ENCODE assay signal across 8 mouse cellular contexts in genomic region chr8:114591296-114592280, GRCm38 (mm10).
DNase-seq lines count a peak whose midpoint lies in the region; ATAC-seq and TF ChIP-seq lines count a peak whose summit lies in the region.

No protein-coding gene starts in this region.

- no peak for ATAC-seq in liver, embryonic 11.5 days (replicated peaks; ENCODE audit: low FRiP score)

- H3K4me2 ChIP-seq in liver, embryonic 11.5 days, result no peak overlapping the region

- DNase-seq in liver, adult 2 months (ENCODE audit: extremely low read depth, low read depth, low spot score), result peak; percentile 85
- no peak for DNase-seq in liver, embryonic 11.5 days (ENCODE audit: low spot score)
- DNase-seq in embryo, embryonic 9.5 days (ENCODE audit: extremely low spot score), result peak; percentile 25
- peak; percentile 51 for DNase-seq in gastrocnemius, postnatal 25 days
- DNase-seq in layer of hippocampus, adult 9-10 months (ENCODE audit: low spot score), result peak; percentile 68
- peak; percentile 60 for DNase-seq in lung, postnatal 10 days
- peak; percentile 58 to 61 for DNase-seq in right cerebral cortex, adult 2 months (ENCODE audit: low spot score in 2 of 2)
- no peak for DNase-seq in natural killer cell, adult 2 months (ENCODE audit: low spot score in 2 of 2)

- no peaks in the 10 kb centered on the region for H3K36me3 ChIP-seq in liver, adult 2 months (ENCODE audit: control insufficient read depth, insufficient read depth, low read length)
- H3K36me3 ChIP-seq in liver, embryonic 11.5 days (ENCODE audit: control insufficient read depth, insufficient read depth, low read length), result no peaks in the 10 kb centered on the region

- H3K4me1 ChIP-seq in liver, adult 2 months (ENCODE audit: control insufficient read depth, insufficient read depth, low read length), result peaks cover 15% of the 10 kb centered on the region
- no peaks in the 10 kb centered on the region for H3K4me1 ChIP-seq in liver, embryonic 11.5 days (replicated peaks; ENCODE audit: control insufficient read depth, insufficient read depth, low read length)

- TF ChIP-seq CTCF in liver, adult 2 months (IDR thresholded peaks at IDR 0.05; ENCODE audit: low read depth, low read length), result no peak

- H3K27me3 ChIP-seq in liver, adult 2 months (ENCODE audit: control insufficient read depth, insufficient read depth, low read length), result no peaks in the 10 kb centered on the region
- no peaks in the 10 kb centered on the region for H3K27me3 ChIP-seq in liver, embryonic 11.5 days (replicated peaks; ENCODE audit: control insufficient read depth, insufficient read depth, low read length)

- 18% methylated on average over 26 of the region's 26 CpGs for WGBS in liver, adult 2 months
- WGBS in liver, embryonic 11.5 days, result 67% methylated on average over 26 of the region's 26 CpGs

- H3K9ac ChIP-seq in liver, adult 2 months (ENCODE audit: low read depth, low read length), result 0 out of 2 replicates have a peak overlapping the region, but pooled peaks have one; percentile 9
- H3K9ac ChIP-seq in liver, embryonic 11.5 days (ENCODE audit: low read depth, low read length), result no peak overlapping the region

- H3K4me3 ChIP-seq in liver, adult 2 months (ENCODE audit: insufficient read depth, low read depth, low read length), result peak overlapping the region; percentile 31; the same call in 1 of the 2 replicates
- no peak overlapping the region for H3K4me3 ChIP-seq in liver, embryonic 11.5 days (ENCODE audit: low read depth, low read length)

- no peaks in the 10 kb centered on the region for H3K9me3 ChIP-seq in liver, embryonic 11.5 days (ENCODE audit: control insufficient read depth, low read length)

- H3K79me2 ChIP-seq in liver, adult 2 months (ENCODE audit: control insufficient read depth, insufficient read depth, low read length), result no peaks in the 10 kb centered on the region

- no peak for TF ChIP-seq POLR2A in liver, adult 2 months (IDR thresholded peaks at IDR 0.05; ENCODE audit: extremely low read depth, insufficient read depth, low read length)

- peak overlapping the region; percentile 21; the same call in 1 of the 2 replicates for H3K27ac ChIP-seq in liver, adult 2 months (replicated peaks; ENCODE audit: insufficient read depth, low read depth, low read length)
- H3K27ac ChIP-seq in liver, embryonic 11.5 days (ENCODE audit: low read depth, low read length), result no peak overlapping the region

Comparison
In these comparisons a context has a peak if more than half of its experiments do, and no peak if none do; other contexts are left out.
1. DNase-seq: peak in liver, adult 2 months (single experiment), embryo, embryonic 9.5 days (single experiment), gastrocnemius, postnatal 25 days (single experiment), layer of hippocampus, adult 9-10 months (single experiment), lung, postnatal 10 days (single experiment) and right cerebral cortex, adult 2 months (2 of 2); none in liver, embryonic 11.5 days (single experiment) and natural killer cell, adult 2 months (0 of 2).